Mouse (Mus musculus) midbrain, embryonic 10.5 days (tissue): ENCODE results near the gene Vmn1r85. TPM values are rescaled to one million over a fixed set of nuclear protein-coding genes. Genes with fewer than 3 reads are reported as not detected.
"Not testable (repeated sequence)": the region's sequence is repeated elsewhere in the genome, so short reads cannot be mapped to it uniquely, and the experiment has no call there.

ENCODE experiments used
- DNase-seq: peaks from one replicate; pipeline ENCODE4 v3.0.0-alpha.2; 2017; ENCODE audit warnings: low spot score
- H3K27ac ChIP-seq: fragments of 300-500 bp; sonication (generic); replicated peaks from 2 replicates; pipeline ENCODE4 v1.5.1; 2016; ENCODE audit warnings: mild to moderate bottlenecking
- H3K27me3 ChIP-seq: fragments of 300-500 bp; sonication (generic); 2 replicates; pipeline ENCODE4 v1.6.1; 2016; ENCODE audit warnings: low read depth, mild to moderate bottlenecking; ENCODE audit not compliant: poor library complexity, severe bottlenecking
- H3K36me3 ChIP-seq: fragments of 300-500 bp; sonication (generic); 2 replicates; pipeline ENCODE4 v1.6.1; 2016; ENCODE audit warnings: mild to moderate bottlenecking, moderate library complexity
- H3K4me1 ChIP-seq: fragments of 300-500 bp; sonication (generic); 2 replicates; pipeline ENCODE4 v1.6.1; 2016
- H3K4me3 ChIP-seq: fragments of 300-500 bp; sonication (generic); 2 replicates; pipeline ENCODE4 v1.5.1; 2016; ENCODE audit warnings: mild to moderate bottlenecking, moderate library complexity
- H3K9me3 ChIP-seq: fragments of 300-500 bp; sonication (generic); replicated peaks from 2 replicates; pipeline ENCODE4 v1.6.1; 2016; ENCODE audit warnings: mild to moderate bottlenecking
- WGBS: fragments of 180-500 bp; shearing (Covaris S2); methylation state at CpG from one replicate; pipeline ENCODE4 v1.1.7; 2016; 5-methylcytosine and 5-hydroxymethylcytosine counted together
- polyA plus RNA-seq: library from polyadenylated mRNA; unstranded; fragments of >200 nt; fragmentation: Nextera tagmentation; extraction: Ambion mirVana; gene quantifications from 2 replicates; pipeline ENCODE4 v1.2.1, GENCODE M21; 2016

The Vmn1r85 gene
- polyA plus RNA-seq: not detected in 2 replicates

- 60% methylated on average over 3 of the region's 3 CpGs for WGBS
- DNase-seq: no peak
- no peaks in the 10 kb centered on the region for H3K9me3 ChIP-seq
- H3K4me3 ChIP-seq: no peak within 1 kb of the TSS
- H3K4me1 ChIP-seq: no peaks in the 10 kb centered on the region
- H3K27me3 ChIP-seq: no peaks in the 10 kb centered on the region
- no peak within 1 kb of the TSS for H3K27ac ChIP-seq
- no peaks in the 10 kb centered on the region for H3K36me3 ChIP-seq
These were observed at the start of gene Vmn1r85 for GRCm38 (mm10) chr7:13095073-13095472. TSS of gene Vmn1r85 (minus strand) at chr7:13095173.

GRCm38 (mm10) chr7:13140057-13140456 is 45.1 kb upstream of the Vmn1r85 start, which contains the start of gene Vmn1r87:
TSS of gene Vmn1r87 (minus strand) at chr7:13140157.
- Histone ChIP-seq H3K4me1 (no peaks in the 10 kb centered on the region), H3K4me3 (no peak within 1 kb of the TSS), H3K27me3 (no peaks in the 10 kb centered on the region), H3K36me3 (no peaks in the 10 kb centered on the region), H3K27ac (no peak within 1 kb of the TSS), H3K9me3 (no peaks in the 10 kb centered on the region)
- DNase-seq: no peak
- 90% methylated on average over 1 of the region's 1 CpGs for WGBS

- no peaks in the 10 kb centered on the region for H3K27me3 ChIP-seq
- H3K9me3 ChIP-seq: no peaks in the 10 kb centered on the region
- no peaks in the 10 kb centered on the region for H3K36me3 ChIP-seq
- no peak overlapping the region for H3K4me3 ChIP-seq
- no peak for DNase-seq
- H3K27ac ChIP-seq: no peak overlapping the region
- no peaks in the 10 kb centered on the region for H3K4me1 ChIP-seq
These were observed 42.4 kb upstream of the Vmn1r85 start for GRCm38 (mm10) chr7:13137340-13137739.

- H3K9me3 ChIP-seq: no peaks in the 10 kb centered on the region
- WGBS: 83% methylated on average over 2 of the region's 2 CpGs
- H3K4me3 ChIP-seq: no peak overlapping the region
- DNase-seq: no peak
- no peaks in the 10 kb centered on the region for H3K36me3 ChIP-seq
- H3K27me3 ChIP-seq: no peaks in the 10 kb centered on the region
- H3K4me1 ChIP-seq: no peaks in the 10 kb centered on the region
- no peak overlapping the region for H3K27ac ChIP-seq
These were observed 36.9 kb upstream of the Vmn1r85 start for GRCm38 (mm10) chr7:13131856-13132255.

GRCm38 (mm10) chr7:13123554-13124153 is 28.7 kb upstream of the Vmn1r85 start:
- not testable (repeated sequence) for H3K27ac ChIP-seq, H3K9me3 ChIP-seq, H3K4me1 ChIP-seq, H3K36me3 ChIP-seq, DNase-seq, H3K27me3 ChIP-seq
- peak overlapping the region; percentile 43 for H3K4me3 ChIP-seq
- WGBS: 1% methylated on average over 22 of the region's 34 CpGs

GRCm38 (mm10) chr7:13119817-13120216 is 24.8 kb upstream of the Vmn1r85 start, which contains the start of gene Vmn1r86:
TSS of gene Vmn1r86 (minus strand) at chr7:13119917.
- Histone ChIP-seq H3K27me3 (no peaks in the 10 kb centered on the region), H3K9me3 (no peaks in the 10 kb centered on the region), H3K4me1 (no peaks in the 10 kb centered on the region), H3K27ac (no peak within 1 kb of the TSS), H3K4me3 (no peak within 1 kb of the TSS), H3K36me3 (no peaks in the 10 kb centered on the region)
- DNase-seq: no peak

GRCm38 (mm10) chr7:13072293-13072692 is 22.7 kb downstream of the Vmn1r85 start:
- H3K4me3 ChIP-seq: no peak overlapping the region
- no peaks in the 10 kb centered on the region for H3K4me1 ChIP-seq
- DNase-seq: no peak
- 58% methylated on average over 5 of the region's 5 CpGs for WGBS
- H3K9me3 ChIP-seq: 0 out of 2 replicates have a peak, but pooled peaks cover 4% of the 10 kb centered on the region
- no peaks in the 10 kb centered on the region for H3K36me3 ChIP-seq
- H3K27ac ChIP-seq: no peak overlapping the region
- no peaks in the 10 kb centered on the region for H3K27me3 ChIP-seq

GRCm38 (mm10) chr7:13063399-13063798 is 31.6 kb downstream of the Vmn1r85 start:
- not testable (repeated sequence) for DNase-seq, H3K4me3 ChIP-seq, H3K4me1 ChIP-seq, H3K27me3 ChIP-seq, H3K36me3 ChIP-seq, H3K27ac ChIP-seq
- H3K9me3 ChIP-seq: peaks cover 15% of the 10 kb centered on the region; the same call in 1 of the 2 replicates
- 61% methylated on average over 2 of the region's 2 CpGs for WGBS

GRCm38 (mm10) chr7:13059536-13059935 is 35.4 kb downstream of the Vmn1r85 start:
- Histone ChIP-seq H3K9me3 (peaks cover 9% of the 10 kb centered on the region; the same call in 1 of the 2 replicates), H3K27ac (no peak overlapping the region), H3K36me3 (no peaks in the 10 kb centered on the region), H3K4me3 (no peak overlapping the region), H3K4me1 (peaks cover 5% of the 10 kb centered on the region; the same call in 1 of the 2 replicates), H3K27me3 (no peaks in the 10 kb centered on the region)
- WGBS: 88% methylated on average over 9 of the region's 9 CpGs
- DNase-seq: no peak

GRCm38 (mm10) chr7:13056913-13057700 is 37.9 kb downstream of the Vmn1r85 start:
- WGBS: 58% methylated on average over 8 of the region's 8 CpGs
- Histone ChIP-seq H3K4me3 (no peak overlapping the region), H3K27ac (no peak overlapping the region), H3K36me3 (no peaks in the 10 kb centered on the region), H3K4me1 (peaks cover 13% of the 10 kb centered on the region), H3K9me3 (no peaks in the 10 kb centered on the region), H3K27me3 (no peaks in the 10 kb centered on the region)
- DNase-seq: no peak

GRCm38 (mm10) chr7:13054287-13055010 is 40.5 kb downstream of the Vmn1r85 start, which contains the start of gene Mzf1:
TSS of gene Mzf1 (minus strand) at chr7:13054764.
- DNase-seq: peak; percentile 96
- under 1% methylated on average over 41 of the region's 41 CpGs for WGBS
- peaks cover 13% of the 10 kb centered on the region for H3K4me1 ChIP-seq
- no peaks in the 10 kb centered on the region for H3K27me3 ChIP-seq
- no peaks in the 10 kb centered on the region for H3K9me3 ChIP-seq
- peak within 1 kb of the TSS; percentile 96 for H3K27ac ChIP-seq
- peak within 1 kb of the TSS; percentile 65 for H3K4me3 ChIP-seq
- H3K36me3 ChIP-seq: no peaks in the 10 kb centered on the region

GRCm38 (mm10) chr7:13053961-13054286 is 41.0 kb downstream of the Vmn1r85 start:
- DNase-seq: no peak
- Histone ChIP-seq H3K27ac (peak overlapping the region; percentile 96), H3K4me3 (peak overlapping the region; percentile 65), H3K36me3 (no peaks in the 10 kb centered on the region), H3K27me3 (no peaks in the 10 kb centered on the region), H3K9me3 (no peaks in the 10 kb centered on the region), H3K4me1 (peaks cover 13% of the 10 kb centered on the region)
- 4% methylated on average over 15 of the region's 15 CpGs for WGBS
